Mouse (Mus musculus) megakaryocyte, embryonic 14.5 days (primary cell): ENCODE results near the gene Umodl1.

ENCODE experiments used
- FLI1 ChIP-seq: IDR thresholded peaks from 2 replicates; pipeline ENCODE4 v1.6.1; 2012; ENCODE audit warnings: low read length, inconsistent platforms, mixed read lengths
- GATA1 ChIP-seq: IDR thresholded peaks from 3 replicates; pipeline ENCODE4 v1.6.1; 2012; ENCODE audit warnings: mixed read lengths, low read length, inconsistent platforms, borderline replicate concordance

DNA sequence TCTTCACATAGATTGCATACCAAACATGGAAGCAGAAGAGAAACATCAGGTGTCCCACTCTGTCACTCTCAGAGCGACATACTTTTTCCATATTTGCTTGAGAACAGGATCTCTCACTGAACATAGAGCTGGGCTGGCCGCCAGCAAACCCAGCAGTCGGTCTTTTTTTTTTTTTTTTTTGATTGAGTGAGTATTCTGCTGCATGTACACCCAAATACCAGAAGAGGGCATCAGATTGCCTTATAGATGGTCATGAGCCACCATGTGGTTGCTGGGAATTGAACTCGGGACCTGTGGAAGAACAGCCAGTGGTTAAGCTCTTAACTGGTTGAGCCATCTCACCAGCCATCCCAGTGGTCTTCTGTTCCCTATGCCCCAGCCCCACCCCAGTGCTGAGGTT is 30.9 kb upstream of the Umodl1 start:
- TF ChIP-seq GATA1 (no peak), FLI1 (no peak)
